Mouse (Mus musculus): Measurements from ENCODE around the gene Xlr4a.
"Not testable (repeated sequence)": the region's sequence is repeated elsewhere in the genome, so short reads cannot be mapped to it uniquely, and the experiment has no call there.

Gene Xlr4a

DNA sequence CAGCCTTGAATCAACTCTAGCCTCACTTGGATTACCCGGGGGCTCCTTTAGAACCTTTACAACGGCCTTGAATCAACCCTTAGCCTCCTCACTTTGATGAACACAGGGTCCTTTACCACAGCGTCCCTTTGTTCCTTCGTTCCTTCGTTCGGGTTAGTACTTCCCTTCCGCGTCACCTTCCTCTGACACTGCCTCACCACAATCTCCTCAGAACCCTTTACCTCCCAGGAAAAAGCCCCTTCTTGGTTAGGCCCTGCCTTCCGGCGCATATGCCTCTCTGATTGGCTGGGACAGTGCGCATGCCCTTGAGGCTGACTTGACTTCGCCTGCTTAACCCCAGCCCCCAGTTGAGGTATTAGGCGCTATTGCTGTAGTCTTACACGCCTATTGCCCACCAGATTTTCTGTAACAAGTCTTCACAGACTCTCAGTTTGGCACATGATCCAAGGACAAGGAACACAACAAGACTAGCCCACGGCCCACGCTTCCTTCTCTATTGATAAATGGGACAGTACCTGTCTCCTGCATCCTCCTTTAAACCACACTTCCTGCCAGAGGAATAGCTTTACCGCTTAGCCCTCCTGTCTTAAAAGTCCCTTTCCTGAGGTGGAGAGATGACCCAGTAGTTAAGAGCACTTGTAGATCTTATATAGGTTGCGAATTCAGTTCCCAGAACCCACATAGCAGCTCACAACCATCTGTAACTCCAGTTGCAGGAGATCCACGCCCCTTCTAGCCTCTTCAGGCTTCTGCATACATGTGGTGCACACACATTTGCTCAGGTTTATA lies at the start of gene Xlr4a:
Xlr4a (minus strand) TSS at position 212 of the 789 bp plus-strand sequence.
- not testable (repeated sequence) for DNase-seq

DNA sequence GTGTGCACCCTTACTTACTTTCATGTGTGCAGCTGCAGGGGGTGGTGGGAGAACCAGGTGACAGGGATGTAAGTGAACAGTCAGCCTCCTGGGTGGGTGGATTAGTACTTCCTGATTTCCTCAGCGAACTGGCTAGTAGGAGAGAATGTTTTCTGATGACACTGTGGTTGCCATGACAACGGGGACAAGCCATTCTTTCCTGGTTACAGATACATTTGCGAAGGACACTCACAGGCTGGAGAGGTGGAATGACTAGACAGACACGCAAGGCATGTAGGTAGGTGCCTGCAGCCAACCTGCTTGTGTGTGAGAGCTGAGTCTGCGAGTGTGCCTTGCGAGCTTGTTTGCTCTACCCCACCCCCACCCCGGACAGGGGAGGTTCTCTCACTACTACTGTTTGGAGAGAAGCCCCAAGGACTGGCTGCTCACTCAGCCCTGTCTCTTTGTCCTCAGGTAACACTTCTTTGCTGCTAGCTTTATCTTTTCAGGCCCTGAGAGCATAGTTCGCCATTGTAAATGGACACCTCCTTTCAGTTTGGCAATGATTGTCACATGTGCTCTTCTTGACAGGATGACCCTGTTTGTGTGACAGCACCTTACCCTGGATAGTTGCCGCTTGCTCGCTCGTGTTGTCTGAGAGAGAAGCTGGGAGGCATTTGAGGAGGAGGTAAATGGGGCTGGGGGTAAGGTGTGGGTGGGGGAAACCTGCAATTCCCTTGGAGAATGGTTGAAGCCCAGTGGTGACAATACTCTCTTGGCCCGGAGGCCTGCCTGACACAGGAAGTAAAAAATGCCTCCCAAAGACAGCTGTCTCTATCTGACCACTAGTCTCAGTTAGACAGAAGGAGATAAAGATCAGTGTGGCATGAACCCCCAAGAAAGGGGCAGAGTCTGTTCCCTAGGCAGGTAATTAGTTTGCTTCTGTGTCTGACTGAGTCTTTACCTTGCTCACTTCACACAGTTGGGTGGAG lies 40.9 kb upstream of the Xlr4a start:
- DNase-seq = not testable (repeated sequence)

DNA sequence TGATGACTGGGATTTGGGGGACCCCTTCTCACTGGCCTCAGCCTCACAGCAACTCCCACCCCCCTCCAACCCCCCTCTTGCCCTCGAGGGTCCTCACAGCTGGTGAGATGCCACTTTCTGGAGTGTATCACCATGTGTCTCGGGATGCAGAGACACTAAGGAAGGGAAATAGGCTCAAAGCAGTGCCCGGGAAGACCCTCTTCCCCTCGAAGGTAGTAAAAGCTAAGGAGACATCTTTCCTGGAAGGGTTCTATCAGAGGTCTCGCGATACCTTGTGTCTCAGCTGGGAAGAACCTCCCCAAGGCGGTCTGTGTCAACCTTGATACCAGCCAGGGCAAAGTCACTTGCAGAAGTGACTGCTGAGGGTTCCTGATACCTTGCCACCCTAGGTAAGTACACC lies 34.5 kb upstream of the Xlr4a start, which contains the start of gene Gm14685:
Gm14685 (plus strand) TSS at position 301 of the 400 bp plus-strand sequence.
- not testable (repeated sequence) for DNase-seq

DNA sequence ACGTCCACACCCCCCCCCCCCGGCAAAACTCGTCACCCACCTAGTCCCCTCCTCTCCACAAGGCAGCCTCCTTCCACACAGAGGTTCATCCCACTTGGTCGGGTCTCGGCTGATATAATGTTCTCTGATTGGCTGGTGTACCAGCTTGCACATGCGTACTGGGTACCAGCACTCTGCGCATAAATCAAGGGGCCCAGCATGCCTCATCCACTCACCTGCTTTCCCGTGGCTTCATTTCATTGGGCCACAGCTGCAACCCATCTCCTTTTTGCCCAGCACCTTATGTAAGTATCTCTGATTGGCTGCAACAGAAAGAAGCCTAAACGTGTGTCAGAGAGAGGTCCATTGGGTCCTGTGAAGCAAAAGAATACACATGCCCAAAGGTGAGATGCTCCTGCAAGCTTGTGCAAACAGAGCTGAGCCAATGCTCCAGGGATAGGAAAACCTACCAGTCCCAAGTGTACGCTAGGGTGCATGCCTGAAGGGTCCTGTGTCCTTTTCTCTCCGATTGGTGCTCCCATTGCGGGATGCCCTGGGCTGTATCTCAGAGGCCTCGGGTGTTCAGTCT lies 14.7 kb upstream of the Xlr4a start, which contains the start of gene Xlr3a:
Xlr3a (minus strand) TSS at position 155 of the 568 bp plus-strand sequence.
- DNase-seq = not testable (repeated sequence)

DNA sequence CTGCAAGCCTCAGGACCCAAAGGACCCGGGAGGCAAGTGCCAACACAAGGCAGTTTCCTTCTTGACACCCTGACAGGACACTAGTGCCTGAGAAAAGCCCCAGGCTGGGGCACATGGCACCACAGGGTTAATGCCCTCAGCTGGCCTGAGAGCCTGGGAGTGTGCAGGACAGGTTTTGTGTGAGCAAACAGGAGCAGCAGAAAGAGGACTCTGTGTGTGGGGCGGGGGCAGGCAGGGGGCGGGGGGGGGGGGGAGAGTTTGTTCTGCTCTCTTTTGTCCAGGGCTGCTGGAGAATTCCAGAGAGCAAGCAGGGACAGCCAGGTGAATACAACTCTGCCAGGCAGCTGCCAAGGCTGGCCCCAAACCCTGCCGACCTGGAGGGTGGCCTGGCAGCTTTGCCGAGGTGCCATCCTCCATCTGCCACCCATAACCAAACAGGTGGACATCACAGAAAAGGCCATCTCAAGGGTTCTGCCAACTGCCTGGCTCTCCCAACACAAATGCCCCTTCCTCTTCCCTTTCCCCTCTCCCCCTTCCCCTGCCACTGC lies 15.4 kb downstream of the Xlr4a start:
- not testable (repeated sequence) for DNase-seq

DNA sequence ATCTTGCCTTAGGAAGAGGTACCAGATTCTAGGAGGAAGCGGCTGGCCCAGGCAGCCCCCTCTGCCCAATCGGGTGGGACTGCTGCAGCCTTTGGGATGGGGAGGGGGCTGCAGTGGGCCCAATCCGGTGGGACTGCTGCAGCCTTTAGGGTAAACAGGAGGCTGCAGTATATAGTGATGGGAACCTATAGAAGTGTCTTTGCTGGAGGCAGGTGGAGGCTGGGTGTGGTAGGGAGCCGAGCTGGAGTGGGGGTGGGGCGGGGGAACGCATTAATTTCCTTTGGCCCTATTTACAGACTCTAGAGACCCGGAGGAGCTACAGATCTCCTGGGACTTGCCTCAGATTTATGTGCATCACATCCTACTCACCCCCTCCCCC lies 17.9 kb downstream of the Xlr4a start, which contains the start of gene Pnma3:
Pnma3 (plus strand) TSS at position 373 of the 379 bp plus-strand sequence.
- DNase-seq = no peak

DNA sequence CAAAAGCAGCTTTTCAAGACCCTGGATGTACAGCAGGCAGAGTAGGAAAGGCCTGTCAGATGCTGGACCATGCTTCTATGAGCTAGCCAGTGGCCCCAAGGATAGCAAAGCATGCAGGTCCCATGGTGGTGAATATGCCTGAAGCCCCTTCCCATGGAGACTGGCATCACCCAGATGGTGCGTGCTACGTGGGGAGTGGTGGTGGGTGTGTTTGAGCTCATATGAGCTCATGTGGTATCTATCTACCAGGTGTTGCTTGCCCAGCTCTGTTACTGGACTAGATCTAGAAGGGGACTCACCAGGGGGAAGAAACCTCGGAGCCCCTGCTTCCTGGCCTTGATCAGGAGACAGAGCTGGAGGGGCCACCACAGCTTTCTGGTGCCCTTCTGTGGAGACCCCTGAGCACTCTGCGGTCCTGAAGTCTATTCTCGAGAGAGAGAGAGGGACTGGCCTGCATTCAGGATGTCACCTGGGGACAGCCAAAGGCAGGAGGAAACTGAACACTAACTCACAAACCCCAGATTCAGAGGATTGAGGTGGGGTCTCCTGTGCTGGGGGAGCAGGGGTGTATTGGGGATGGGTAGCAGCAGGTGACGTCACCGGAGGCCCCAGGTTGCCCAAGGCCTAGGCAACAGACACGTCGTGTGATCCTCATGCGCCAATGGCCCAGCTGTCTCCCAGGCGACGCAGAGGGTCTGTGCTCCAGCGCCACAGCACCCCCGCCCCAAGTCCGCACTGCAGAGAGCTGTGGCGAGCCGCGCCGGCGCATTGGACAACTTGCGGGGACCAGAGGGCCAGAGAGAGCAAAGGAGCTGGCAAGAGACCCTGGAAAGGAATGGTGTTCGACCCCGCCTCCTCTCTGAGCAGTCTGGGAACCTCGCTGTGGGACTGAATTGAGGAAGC lies 18.5 kb downstream of the Xlr4a start:
- no peak for DNase-seq

DNA sequence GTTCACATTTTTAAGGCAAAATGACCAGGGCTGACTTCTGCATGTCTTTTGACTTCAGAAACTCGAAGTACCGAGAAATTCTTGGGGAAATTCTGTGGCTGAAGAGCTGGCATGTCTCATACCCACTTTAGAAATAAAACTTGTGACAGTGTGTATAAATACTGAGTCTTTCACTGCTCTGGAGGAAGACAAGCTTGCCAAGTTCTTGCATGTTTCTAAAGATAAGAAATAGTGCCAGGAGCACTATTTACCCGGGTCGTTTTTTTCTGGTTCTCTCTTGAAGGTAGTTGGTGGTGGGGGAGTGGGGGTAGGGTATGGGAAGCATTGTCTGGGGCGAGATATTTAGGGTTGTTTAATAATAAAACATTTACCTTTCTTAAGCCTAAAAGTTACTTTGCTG lies 20.0 kb downstream of the Xlr4a start:
- no peak for DNase-seq

DNA sequence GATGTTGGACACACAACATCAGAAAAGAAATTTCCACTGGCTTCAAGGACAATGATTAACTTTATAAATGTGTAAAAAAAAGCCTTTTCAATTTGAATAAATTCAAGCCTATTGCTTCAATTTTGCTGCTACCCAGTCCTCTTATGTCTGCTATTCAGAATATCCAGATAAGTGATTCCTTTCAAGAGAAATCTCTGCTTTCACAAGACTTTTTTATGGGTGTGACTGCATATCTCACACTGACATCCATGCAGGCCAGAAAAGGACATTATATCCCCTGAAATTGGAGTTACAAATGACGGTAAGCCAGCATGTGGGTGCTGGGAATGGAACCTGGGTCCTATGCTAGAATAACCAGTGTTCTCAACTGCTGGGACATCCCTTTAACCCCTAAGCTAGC lies 20.8 kb downstream of the Xlr4a start:
- no peak for DNase-seq

DNA sequence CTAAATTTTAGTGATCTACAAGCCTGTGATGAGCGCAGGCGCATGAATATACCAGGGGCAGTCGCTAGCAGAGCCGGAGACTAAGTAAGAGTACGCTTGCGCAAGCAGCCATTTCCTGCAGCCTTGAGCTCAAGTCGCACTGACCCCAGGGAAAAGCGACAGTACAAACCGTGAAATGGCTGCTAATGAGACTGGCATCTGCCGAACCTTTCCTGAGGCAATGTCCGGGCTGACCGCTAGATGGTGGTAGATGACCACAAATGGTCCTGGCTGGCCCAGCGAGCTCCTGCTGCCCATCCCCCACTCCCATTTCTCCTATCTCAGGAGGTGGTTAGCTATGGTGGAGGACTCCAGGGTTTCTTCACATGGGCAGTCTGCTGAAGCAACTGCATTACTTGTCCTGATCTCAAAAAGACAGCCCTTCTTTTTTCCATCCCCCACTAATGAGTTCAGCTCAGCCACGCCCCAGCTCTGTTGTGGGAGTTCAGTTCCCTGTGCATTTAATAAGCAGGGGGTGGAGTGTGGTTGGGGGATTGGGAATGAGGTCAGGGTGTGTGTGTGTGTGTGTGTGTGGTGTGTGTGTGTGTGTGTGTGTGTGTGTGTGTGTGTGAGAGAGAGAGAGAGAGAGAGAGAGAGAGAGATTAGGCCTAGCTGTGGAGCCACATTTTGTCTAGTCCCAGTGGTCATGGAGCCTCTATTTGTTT lies 28.3 kb downstream of the Xlr4a start:
- peak; percentile 90 for DNase-seq

DNA sequence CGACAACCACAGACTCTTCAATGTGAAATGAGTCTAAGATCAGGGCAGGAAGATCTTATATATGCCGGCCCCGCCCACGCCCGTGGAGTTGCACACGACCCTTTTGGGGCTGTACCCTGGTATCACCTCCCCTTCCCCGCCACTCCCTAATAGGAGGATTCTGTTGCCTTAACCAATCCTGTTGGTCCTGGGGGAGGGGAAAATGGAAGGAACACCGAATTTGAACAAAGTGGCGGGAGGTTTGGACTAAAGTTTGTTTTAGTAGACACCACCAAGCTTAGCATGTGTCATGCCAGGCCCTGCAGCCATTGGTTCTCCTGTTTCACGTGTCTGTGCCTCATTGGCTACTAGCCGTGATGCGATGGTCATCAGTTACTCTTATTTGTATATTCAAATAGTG lies 42.6 kb downstream of the Xlr4a start:
- DNase-seq = no peak

DNA sequence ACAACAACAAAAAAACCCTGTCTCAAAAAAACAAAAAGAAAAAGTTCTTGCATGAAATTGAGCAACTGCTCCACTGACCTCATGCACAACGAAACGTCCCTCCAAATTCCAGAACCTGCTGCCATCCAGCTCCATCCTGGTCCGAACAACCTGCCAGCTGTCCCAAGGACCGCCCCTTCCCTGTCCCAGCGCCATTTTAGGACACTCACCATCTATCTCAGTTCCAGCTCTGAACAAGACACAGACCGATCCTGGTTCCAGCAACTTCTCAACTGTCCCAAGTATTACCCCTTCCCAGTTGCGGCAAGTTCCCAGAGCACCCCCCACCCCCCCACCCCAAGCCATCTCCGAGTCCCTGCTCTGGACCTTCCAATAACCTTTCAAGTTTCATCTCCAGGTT lies 43.4 kb downstream of the Xlr4a start:
- DNase-seq = no peak

DNA sequence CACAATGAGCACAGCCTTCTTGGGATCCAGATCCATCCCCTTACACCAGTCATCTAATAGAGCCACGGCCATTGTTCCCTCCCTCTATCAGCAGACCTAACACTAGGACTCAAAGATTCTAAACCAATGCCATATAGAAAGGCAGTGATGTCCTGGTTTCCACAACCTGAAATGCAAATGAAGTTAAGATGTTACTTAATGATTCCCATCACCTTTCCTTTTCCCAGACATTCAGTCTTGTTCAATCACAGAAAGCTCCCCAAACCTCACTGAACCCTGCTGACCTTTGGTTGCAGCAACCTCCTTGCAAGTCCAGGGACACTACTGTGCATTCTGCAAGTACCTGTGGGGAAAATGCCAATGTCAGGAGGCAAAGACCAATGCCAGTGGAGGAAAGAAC lies 45.3 kb downstream of the Xlr4a start, which contains the start of gene Pnma5:
Pnma5 (minus strand) TSS at position 101 of the 400 bp plus-strand sequence.
- no peak for DNase-seq
